Mouse (Mus musculus) kidney, adult 2 months (tissue): Measurements from ENCODE around the gene Pfn1.

Source experiments
- CTCF ChIP-seq: fragments of 200-500 bp; conservative IDR thresholded peaks from 2 replicates; pipeline ENCODE4 v1.5.1; 2011; ENCODE audit warnings: low read depth, mild to moderate bottlenecking, control low read depth, low read length, moderate library complexity, mixed read lengths; ENCODE audit not compliant: insufficient read depth, insufficient read length
- POLR2A ChIP-seq: fragments of 200-500 bp; IDR thresholded peaks from one replicate; pipeline ENCODE4 v1.6.1; 2011; ENCODE audit warnings: low read depth, low read length, control low read depth

DNA sequence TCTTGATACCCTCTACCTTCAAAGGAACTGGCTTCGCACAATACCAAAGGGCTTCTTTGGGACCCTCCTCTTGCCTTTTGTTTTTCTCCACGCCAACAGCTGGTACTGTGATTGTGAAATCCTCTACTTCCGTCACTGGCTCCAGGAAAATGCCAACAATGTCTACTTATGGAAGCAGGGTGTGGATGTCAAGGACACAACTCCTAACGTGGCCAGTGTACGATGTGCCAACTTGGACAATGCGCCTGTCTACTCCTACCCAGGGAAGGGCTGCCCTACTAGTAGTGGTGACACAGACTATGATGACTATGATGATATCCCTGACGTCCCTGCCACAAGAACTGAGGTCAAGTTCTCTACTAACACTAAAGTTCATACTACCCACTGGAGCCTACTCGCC, 14.5 kb downstream of the Pfn1 start:
- TF ChIP-seq POLR2A (no peak), CTCF (no peak)
